Mouse (Mus musculus): ENCODE measurements around the gene Sbno1. TPM values are rescaled to one million over a fixed set of nuclear protein-coding genes. Genes with fewer than 3 reads are reported as not detected.

Sbno1 gene
- polyA plus RNA-seq, 1 experiment from 2014 or later = 77.3 TPM

Small RNA genes lying within 50 kb of the gene (microRNA-seq; reads per million reads assigned to microRNA genes)
- gene Gm27486 = not detected

Other genes starting within 250 kb of the Sbno1 start
- gene Pitpnm2, start 176.2 kb downstream of the Sbno1 start, polyA plus RNA-seq (2015; fragmentation: Nextera tagmentation; extraction: Ambion mirVana) = 5.1 and 5.2 TPM in 2 replicates
- 10.4 and 10.8 TPM in 2 replicates for gene Mphosph9, start 98.0 kb downstream of the Sbno1 start, polyA plus RNA-seq (2015; fragmentation: Nextera tagmentation; extraction: Ambion mirVana)
- 16.2 and 16.4 TPM in 2 replicates for gene 2810006K23Rik, start 97.9 kb downstream of the Sbno1 start, polyA plus RNA-seq (2015; fragmentation: Nextera tagmentation; extraction: Ambion mirVana)
- 130 and 165 TPM in 2 replicates for gene Cdk2ap1, start 62.9 kb downstream of the Sbno1 start, polyA plus RNA-seq (2015; fragmentation: Nextera tagmentation; extraction: Ambion mirVana)
- 92.6 and 104 TPM in 2 replicates for gene Kmt5a, start 13.9 kb upstream of the Sbno1 start, polyA plus RNA-seq (2015; fragmentation: Nextera tagmentation; extraction: Ambion mirVana)
- 31.5 and 32.0 TPM in 2 replicates for gene Rilpl2, start 52.4 kb upstream of the Sbno1 start, polyA plus RNA-seq (2015; fragmentation: Nextera tagmentation; extraction: Ambion mirVana)
- gene Snrnp35, start 57.1 kb upstream of the Sbno1 start, polyA plus RNA-seq (2015; fragmentation: Nextera tagmentation; extraction: Ambion mirVana) = 22.5 and 25.0 TPM in 2 replicates
- gene Rilpl1, start 105.4 kb upstream of the Sbno1 start, polyA plus RNA-seq (2015; fragmentation: Nextera tagmentation; extraction: Ambion mirVana) = 15.1 and 15.2 TPM in 2 replicates
- gene Tmed2, start 114.7 kb upstream of the Sbno1 start, polyA plus RNA-seq (2015; fragmentation: Nextera tagmentation; extraction: Ambion mirVana) = 589 and 688 TPM in 2 replicates
- gene Ddx55, start 126.9 kb upstream of the Sbno1 start, polyA plus RNA-seq (2015; fragmentation: Nextera tagmentation; extraction: Ambion mirVana) = 14.1 and 17.1 TPM in 2 replicates
- 73.7 and 77.1 TPM in 2 replicates for gene Eif2b1, start 153.1 kb upstream of the Sbno1 start, polyA plus RNA-seq (2015; fragmentation: Nextera tagmentation; extraction: Ambion mirVana)
- 53.1 and 54.9 TPM in 2 replicates for gene Gtf2h3, start 153.1 kb upstream of the Sbno1 start, polyA plus RNA-seq (2015; fragmentation: Nextera tagmentation; extraction: Ambion mirVana)
- gene Atp6v0a2, start 202.6 kb upstream of the Sbno1 start, polyA plus RNA-seq (2015; fragmentation: Nextera tagmentation; extraction: Ambion mirVana) = 39.1 and 43.4 TPM in 2 replicates

All from stomach, embryonic 15.5 days (tissue).